Mouse (Mus musculus): ENCODE measurements at regions not wholly inside any gene's neighbourhood (a gene's known extent, or its start where the extent isn't known, plus 50 kb on each side); places are given as distances from the start of the nearest gene placed in this dataset.

- TF ChIP-seq CTCF (conservative IDR thresholded peaks at IDR 0.05 in 1 of 2, IDR thresholded peaks at IDR 0.05 in 1 of 2; ENCODE audit: low read depth in 2 of 2, low read length in 2 of 2), result no peak
- TF ChIP-seq CHD2 (IDR thresholded peaks at IDR 0.05; ENCODE audit: low read length), result no peak
- TF ChIP-seq CHD1 (IDR thresholded peaks at IDR 0.05; ENCODE audit: low read depth, low read length), result no peak
- no peak for TF ChIP-seq ZKSCAN1 (IDR thresholded peaks at IDR 0.05; ENCODE audit: borderline replicate concordance, low read depth, low read length)
Observed at GRCm38 (mm10) chr2:9409075-9409474, 472.0 kb upstream of the 4930412O13Rik start.
